Mouse (Mus musculus) CH12.LX (cell line): Measurements from ENCODE around the gene Kndc1.

Experiments used
- CTCF ChIP-seq, 2 experiments: IDR thresholded peaks in 1 of 2; conservative IDR thresholded peaks in 1 of 2; 2 replicates each; pipeline ENCODE4 v1.5.1; 2011 to 2012; ENCODE audit warnings: low read depth in 2 of 2, low read length in 2 of 2, improper control_type of control experiment in 1 of 2, inconsistent platforms in 1 of 2, mild to moderate bottlenecking in 1 of 2, moderate library complexity in 1 of 2
- EP300 ChIP-seq: IDR thresholded peaks from 2 replicates; pipeline ENCODE4 v1.6.1; 2011; ENCODE audit warnings: low read length, improper control_type of control experiment
- ETS1 ChIP-seq: conservative IDR thresholded peaks from 2 replicates; pipeline ENCODE4 v1.6.1; 2012; ENCODE audit warnings: low read depth, mild to moderate bottlenecking, inconsistent platforms, low read length, improper control_type of control experiment, moderate library complexity
- JUND ChIP-seq: conservative IDR thresholded peaks from 2 replicates; pipeline ENCODE4 v1.6.1; 2011; ENCODE audit warnings: low read depth, low read length, improper control_type of control experiment
- MEF2A ChIP-seq: IDR thresholded peaks from 2 replicates; pipeline ENCODE4 v1.6.1; 2014; ENCODE audit warnings: low read depth, mild to moderate bottlenecking, inconsistent platforms, low read length, improper control_type of control experiment, borderline replicate concordance
- MXI1 ChIP-seq: IDR thresholded peaks from 2 replicates; pipeline ENCODE4 v1.6.1; 2011; ENCODE audit warnings: mild to moderate bottlenecking, low read depth, low read length, improper control_type of control experiment
- POLR2A ChIP-seq: IDR thresholded peaks from 2 replicates; pipeline ENCODE4 v1.6.1; 2011; ENCODE audit warnings: low read depth, mild to moderate bottlenecking, improper control_type of control experiment, low read length
- POLR2AphosphoS2 ChIP-seq: IDR thresholded peaks from 2 replicates; pipeline ENCODE4 v1.6.1; 2011; ENCODE audit warnings: low read depth, low read length, improper control_type of control experiment
- SIN3A ChIP-seq: IDR thresholded peaks from 2 replicates; pipeline ENCODE4 v1.6.1; 2012; ENCODE audit warnings: low read length, improper control_type of control experiment, inconsistent platforms
- TBP ChIP-seq: conservative IDR thresholded peaks from 2 replicates; pipeline ENCODE4 v1.6.1; 2011; ENCODE audit warnings: low read depth, low read length, improper control_type of control experiment
- TCF12 ChIP-seq: IDR thresholded peaks from 2 replicates; pipeline ENCODE4 v1.6.1; 2014; ENCODE audit warnings: low read depth, mild to moderate bottlenecking, inconsistent platforms, low read length, improper control_type of control experiment
- USF2 ChIP-seq: conservative IDR thresholded peaks from 2 replicates; pipeline ENCODE4 v1.6.1; 2011; ENCODE audit warnings: low read depth, low read length, improper control_type of control experiment
- ZKSCAN1 ChIP-seq: IDR thresholded peaks from 2 replicates; pipeline ENCODE4 v1.6.1; 2012; ENCODE audit warnings: low read depth, inconsistent platforms, low read length, improper control_type of control experiment, borderline replicate concordance

GRCm38 (mm10) chr7:139883545-139883944 is 11.0 kb upstream of the Kndc1 start:
- TF ChIP-seq CTCF (conservative IDR thresholded peaks at IDR 0.05 in 1 of 2, IDR thresholded peaks at IDR 0.05 in 1 of 2; ENCODE audit: low read depth in 2 of 2, low read length in 2 of 2) = no peak
- TF ChIP-seq MXI1 = no peak
- no peak for TF ChIP-seq USF2
- no peak for TF ChIP-seq MEF2A
- TF ChIP-seq ZKSCAN1 = no peak
- TF ChIP-seq POLR2A = no peak
- TF ChIP-seq TCF12 = no peak
- TF ChIP-seq ETS1 = no peak
- TF ChIP-seq EP300 = no peak
- TF ChIP-seq JUND = no peak
- no peak for TF ChIP-seq POLR2AphosphoS2
- TF ChIP-seq TBP = no peak
- no peak for TF ChIP-seq SIN3A
